Mouse (Mus musculus) 3T3-L1 (cell line): ENCODE data around the gene Icmt.

Experiments used
- DNase-seq: peaks from one replicate; pipeline ENCODE4 v3.0.0-alpha.2; 2015; ENCODE audit warnings: low read depth, low spot score

The Icmt gene

GRCm38 (mm10) chr4:152296874-152297861, at the start of gene Icmt:
Gene Icmt, plus strand, starts transcription at chr4:152297227.
- DNase-seq = peak; percentile 96

- DNase-seq = no peak
Measured at GRCm38 (mm10) chr4:152250615-152251014, 46.4 kb upstream of the Icmt start.

- DNase-seq = peak; percentile 28
Measured at GRCm38 (mm10) chr4:152253183-152253759, 43.8 kb upstream of the Icmt start.

GRCm38 (mm10) chr4:152257070-152257469, 40.0 kb upstream of the Icmt start:
- peak; percentile 74 for DNase-seq

GRCm38 (mm10) chr4:152260451-152260850, 36.6 kb upstream of the Icmt start:
- peak; percentile 88 for DNase-seq

- DNase-seq = no peak
Measured at GRCm38 (mm10) chr4:152262187-152262586, 34.8 kb upstream of the Icmt start.

GRCm38 (mm10) chr4:152263089-152263488, 33.9 kb upstream of the Icmt start:
- DNase-seq = no peak

- peak; percentile 36 for DNase-seq
Measured at GRCm38 (mm10) chr4:152263512-152264176, 33.4 kb upstream of the Icmt start.

GRCm38 (mm10) chr4:152264177-152264530, 32.9 kb upstream of the Icmt start:
- no peak for DNase-seq

- peak; percentile 85 for DNase-seq
Measured at GRCm38 (mm10) chr4:152264867-152265568, 32.0 kb upstream of the Icmt start.

GRCm38 (mm10) chr4:152265791-152266190, 31.2 kb upstream of the Icmt start:
- no peak for DNase-seq

GRCm38 (mm10) chr4:152266236-152266895, 30.7 kb upstream of the Icmt start:
- DNase-seq = no peak

GRCm38 (mm10) chr4:152267748-152268369, 29.2 kb upstream of the Icmt start:
- peak; percentile 95 for DNase-seq

- DNase-seq = no peak
Measured at GRCm38 (mm10) chr4:152269967-152270366, 27.1 kb upstream of the Icmt start.

- DNase-seq = no peak
Measured at GRCm38 (mm10) chr4:152270599-152270998, 26.4 kb upstream of the Icmt start.

- DNase-seq = no peak
Measured at GRCm38 (mm10) chr4:152271334-152271733, 25.7 kb upstream of the Icmt start.

- DNase-seq = peak; percentile 67
Measured at GRCm38 (mm10) chr4:152272006-152272405, 25.0 kb upstream of the Icmt start.

- DNase-seq = peak; percentile 94
Measured at GRCm38 (mm10) chr4:152272449-152273049, 24.5 kb upstream of the Icmt start.

- no peak for DNase-seq
Measured at GRCm38 (mm10) chr4:152273191-152273590, 23.8 kb upstream of the Icmt start.

- peak; percentile 81 for DNase-seq
Measured at GRCm38 (mm10) chr4:152273621-152274236, 23.3 kb upstream of the Icmt start, which contains the start of gene Gpr153. Gene Gpr153, plus strand, starts transcription at chr4:152274232.
